Mouse (Mus musculus) CD4-positive, CD25-positive, alpha-beta regulatory T cell, adult 4 months (primary cell): ENCODE measurements at regions not wholly inside any gene's neighbourhood (a gene's known extent, or its start where the extent isn't known, plus 50 kb on each side); places are given as distances from the start of the nearest gene placed in this dataset.
A peak's percentile ranks its signal among the peaks of the same experiment; 100 is the strongest.
"Not testable (repeated sequence)": the region's sequence is repeated elsewhere in the genome, so short reads cannot be mapped to it uniquely, and the experiment has no call there.

ENCODE experiments used
- ATAC-seq: one replicate; pipeline ENCODE4 v1.8.0; 2017

GRCm38 (mm10) chr12:15653357-15653763, 163.4 kb downstream of the Trib2 start:
- ATAC-seq, result no peak

- no peak for ATAC-seq
Observed at GRCm38 (mm10) chr12:15651293-15651692, 165.4 kb downstream of the Trib2 start.

GRCm38 (mm10) chr12:15649906-15650305, 166.8 kb downstream of the Trib2 start:
- ATAC-seq, result no peak

- no peak for ATAC-seq
Observed at GRCm38 (mm10) chr12:15649226-15649625, 167.5 kb downstream of the Trib2 start.

- ATAC-seq, result no peak
Observed at GRCm38 (mm10) chr12:15644074-15644672, 172.5 kb downstream of the Trib2 start.

- no peak for ATAC-seq
Observed at GRCm38 (mm10) chr12:15643669-15644068, 173.1 kb downstream of the Trib2 start.

- no peak for ATAC-seq
Observed at GRCm38 (mm10) chr12:15640320-15640719, 176.4 kb downstream of the Trib2 start.

GRCm38 (mm10) chr12:15629971-15630370, 186.8 kb downstream of the Trib2 start:
- ATAC-seq, result no peak

GRCm38 (mm10) chr12:15619521-15619920, 197.2 kb downstream of the Trib2 start:
- no peak for ATAC-seq

GRCm38 (mm10) chr12:15617312-15617711, 199.4 kb downstream of the Trib2 start:
- ATAC-seq, result no peak

- no peak for ATAC-seq
Observed at GRCm38 (mm10) chr12:15611847-15612580, 204.7 kb downstream of the Trib2 start.

GRCm38 (mm10) chr12:15607091-15607490, 209.6 kb downstream of the Trib2 start:
- no peak for ATAC-seq

GRCm38 (mm10) chr12:15606095-15606494, 210.6 kb downstream of the Trib2 start:
- ATAC-seq, result no peak

- no peak for ATAC-seq
Observed at GRCm38 (mm10) chr12:15604630-15605029, 212.1 kb downstream of the Trib2 start.

GRCm38 (mm10) chr12:15603885-15604284, 212.8 kb downstream of the Trib2 start:
- no peak for ATAC-seq

GRCm38 (mm10) chr12:15603319-15603718, 213.4 kb downstream of the Trib2 start:
- ATAC-seq, result peak; percentile 64

GRCm38 (mm10) chr12:15594704-15595103, 222.0 kb downstream of the Trib2 start:
- ATAC-seq, result no peak

- not testable (repeated sequence) for ATAC-seq
Observed at GRCm38 (mm10) chr12:15587864-15588263, 228.9 kb downstream of the Trib2 start.

- no peak for ATAC-seq
Observed at GRCm38 (mm10) chr12:15586706-15587442, 229.8 kb downstream of the Trib2 start.

GRCm38 (mm10) chr12:15585845-15586244, 230.9 kb downstream of the Trib2 start:
- no peak for ATAC-seq

- ATAC-seq, result no peak
Observed at GRCm38 (mm10) chr12:15584721-15585120, 232.0 kb downstream of the Trib2 start.

GRCm38 (mm10) chr12:15566785-15567109, 250.0 kb downstream of the Trib2 start:
- no peak for ATAC-seq

GRCm38 (mm10) chr12:15565941-15566784, 250.6 kb downstream of the Trib2 start:
- no peak for ATAC-seq
